Mouse (Mus musculus): ENCODE data around the gene Stk11ip.
A peak's percentile ranks its signal among the peaks of the same experiment; 100 is the strongest.

The Stk11ip gene

GRCm38 (mm10) chr1:75521321-75522031 lies at the start of gene Stk11ip:
TSS of gene Stk11ip (plus strand) at chr1:75521529.
- DNase-seq: peak; percentile 90 to 93

DNA sequence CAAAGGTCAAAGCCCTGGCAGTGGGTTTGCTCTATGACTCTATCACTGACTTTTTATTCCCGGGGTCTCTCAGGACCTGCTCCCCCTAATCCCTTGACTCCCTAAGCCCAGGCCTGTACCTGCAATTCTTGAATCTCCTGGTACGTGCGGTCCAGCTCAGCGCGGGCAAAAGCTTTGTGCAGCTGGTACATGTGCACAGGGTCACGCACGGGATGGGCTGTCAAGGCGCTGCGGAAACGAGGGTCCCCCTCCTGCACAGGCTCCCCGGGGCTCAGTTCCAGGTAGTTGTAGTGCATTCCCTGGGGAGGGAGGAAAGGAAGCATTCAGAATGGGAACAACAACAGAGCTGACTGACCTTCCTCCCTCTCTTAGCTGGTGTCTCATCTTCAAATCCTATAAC lies 44.9 kb upstream of the Stk11ip start:
- DNase-seq: no peak

GRCm38 (mm10) chr1:75477264-75477965 lies 43.9 kb upstream of the Stk11ip start:
- DNase-seq: peak; percentile 95 to 98

- DNase-seq: no peak
Measured at GRCm38 (mm10) chr1:75477966-75478290, 43.4 kb upstream of the Stk11ip start.

DNA sequence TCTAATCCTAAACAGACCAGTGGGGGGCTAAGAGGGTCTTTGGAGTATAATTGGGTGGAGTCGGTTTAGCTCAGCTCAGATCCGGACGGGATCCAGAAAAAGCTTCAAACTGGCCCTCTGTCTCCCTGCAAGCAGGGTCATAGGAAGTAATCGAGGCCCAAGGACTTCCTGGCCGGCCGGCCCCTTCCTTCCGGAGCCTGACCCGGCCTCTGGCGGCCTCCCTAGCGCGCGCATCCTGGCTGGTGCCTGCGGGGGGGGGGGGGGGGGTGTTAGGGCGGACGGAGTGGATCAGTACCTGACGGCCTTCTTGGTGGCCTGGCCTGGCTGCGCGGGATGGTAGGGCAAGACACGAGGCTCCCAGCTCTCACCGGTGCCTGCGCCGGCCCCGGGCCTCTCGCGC lies 42.8 kb upstream of the Stk11ip start:
- peak; percentile 27 to 35 for DNase-seq

GRCm38 (mm10) chr1:75478916-75479634 lies 42.3 kb upstream of the Stk11ip start, which contains the start of the genes Chpf and Tmem198:
TSS of gene Chpf (minus strand) at chr1:75479307.
TSS of gene Tmem198 (plus strand) at chr1:75479532.
- peak; percentile 96 to 97 for DNase-seq

- no peak for DNase-seq
Measured at GRCm38 (mm10) chr1:75479635-75479989, 41.7 kb upstream of the Stk11ip start.

GRCm38 (mm10) chr1:75480036-75480435 lies 41.3 kb upstream of the Stk11ip start:
- peak; percentile 37 for DNase-seq

GRCm38 (mm10) chr1:75480735-75481134 lies 40.6 kb upstream of the Stk11ip start:
- no peak for DNase-seq

DNA sequence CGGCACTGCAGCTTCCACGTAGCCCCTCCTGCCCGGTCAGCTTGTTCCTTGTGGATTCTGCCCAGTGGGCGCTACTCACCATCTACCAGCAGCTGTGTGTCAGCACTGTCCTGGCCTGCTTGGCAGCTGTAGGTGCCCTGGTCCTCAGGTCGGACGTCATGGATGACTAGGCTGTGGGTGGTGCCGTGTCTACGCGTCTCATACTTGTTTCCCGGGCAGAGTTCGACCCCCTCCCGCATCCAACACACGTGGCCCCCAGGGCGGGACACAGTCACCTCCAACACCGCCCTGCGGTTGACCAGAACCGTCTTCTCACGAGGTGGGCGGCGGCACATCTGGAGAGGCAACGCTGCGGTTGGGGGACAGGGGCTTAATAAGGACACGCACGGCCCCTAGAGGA lies 34.8 kb upstream of the Stk11ip start:
- no peak for DNase-seq

DNA sequence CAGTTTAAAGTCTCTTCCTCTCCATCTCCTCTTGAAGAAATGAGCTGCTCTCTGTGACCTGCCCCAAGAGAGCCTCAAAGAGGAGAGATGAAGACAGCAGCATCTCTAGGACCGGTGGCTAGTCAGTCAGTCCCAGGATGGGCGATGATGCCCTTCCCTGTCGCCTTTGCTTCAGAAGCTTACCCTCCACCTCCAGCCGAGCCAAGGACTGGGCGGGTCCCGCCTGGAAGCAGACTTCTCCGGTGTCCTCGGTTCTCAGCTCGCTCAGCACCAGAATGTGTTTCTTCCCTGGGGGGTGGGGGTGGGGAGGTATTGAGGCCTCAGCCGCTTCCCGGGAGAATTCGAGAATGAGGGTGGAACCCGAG lies 34.3 kb upstream of the Stk11ip start:
- no peak for DNase-seq

- DNase-seq: peak; percentile 77
Measured at GRCm38 (mm10) chr1:75487405-75488161, 33.7 kb upstream of the Stk11ip start.

DNA sequence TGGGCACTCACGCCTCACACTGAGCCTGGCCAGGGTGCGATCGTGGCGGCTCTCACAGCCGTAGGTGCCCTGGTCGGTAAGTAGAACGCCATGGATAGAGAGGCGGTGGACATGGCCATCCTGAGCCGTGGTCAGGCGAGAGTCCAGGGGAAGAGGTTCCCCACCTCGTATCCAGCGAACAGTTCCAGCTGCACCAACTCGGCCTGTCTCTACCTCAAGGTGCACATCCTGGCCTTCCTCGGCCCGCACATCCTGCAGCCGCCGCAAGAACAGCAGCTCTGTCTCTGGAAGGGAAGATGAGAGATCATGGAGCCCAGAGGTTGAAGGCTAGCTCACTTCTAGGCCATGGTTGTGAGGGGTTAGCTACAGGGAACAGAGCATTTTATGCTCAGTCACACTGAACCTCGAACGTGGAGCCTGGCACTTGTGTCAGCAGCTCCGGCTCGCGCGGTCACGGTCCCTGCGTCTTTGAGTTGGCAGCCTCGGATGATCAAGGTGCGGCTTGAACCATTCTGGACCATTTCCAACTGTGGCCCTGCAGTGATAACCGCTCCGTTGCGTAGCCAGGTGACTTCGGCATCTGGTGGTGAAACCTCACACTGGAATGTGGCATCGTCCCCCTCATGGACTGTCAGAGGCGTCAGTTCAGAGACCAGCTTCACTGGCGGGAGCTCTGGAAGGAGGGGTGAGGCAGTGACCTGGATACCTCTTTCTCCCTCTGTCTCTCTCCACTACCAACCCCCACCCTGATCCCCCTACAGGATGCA lies 30.4 kb upstream of the Stk11ip start:
- DNase-seq: no peak

- DNase-seq: no peak
Measured at GRCm38 (mm10) chr1:75492579-75493170, 28.7 kb upstream of the Stk11ip start.

DNA sequence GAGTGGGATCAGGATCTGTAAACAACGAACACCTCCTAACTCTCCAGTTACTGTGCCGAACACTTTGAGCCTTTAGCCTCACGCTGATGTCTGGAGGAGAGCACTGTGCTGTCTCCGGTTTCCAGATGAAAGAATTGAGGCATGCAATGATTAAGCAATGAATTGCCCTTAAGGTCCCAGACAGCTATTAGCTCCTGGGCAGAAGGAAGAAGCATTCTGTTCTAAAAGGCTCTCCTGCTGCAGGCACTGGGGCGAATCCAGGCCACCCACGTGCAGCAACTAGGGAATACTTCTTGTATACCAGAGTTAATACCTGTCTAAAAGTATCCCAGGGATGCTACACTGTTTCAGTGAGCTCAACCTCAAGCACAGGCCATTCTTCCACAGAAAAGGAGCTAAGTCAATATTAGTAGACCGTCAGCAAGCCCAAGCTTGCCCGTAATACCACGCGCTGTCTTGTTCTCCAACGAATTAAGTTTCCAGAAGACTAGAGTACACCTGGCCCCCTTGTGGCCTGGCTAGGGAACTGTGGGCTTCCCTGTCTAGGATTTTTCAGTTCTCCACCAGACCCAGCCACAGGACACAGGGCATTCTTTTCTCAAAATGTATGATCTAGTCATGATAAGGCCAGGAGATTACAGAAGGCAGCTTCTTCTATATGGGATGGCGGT lies 26.3 kb upstream of the Stk11ip start:
- DNase-seq: peak; percentile 54 to 57

DNA sequence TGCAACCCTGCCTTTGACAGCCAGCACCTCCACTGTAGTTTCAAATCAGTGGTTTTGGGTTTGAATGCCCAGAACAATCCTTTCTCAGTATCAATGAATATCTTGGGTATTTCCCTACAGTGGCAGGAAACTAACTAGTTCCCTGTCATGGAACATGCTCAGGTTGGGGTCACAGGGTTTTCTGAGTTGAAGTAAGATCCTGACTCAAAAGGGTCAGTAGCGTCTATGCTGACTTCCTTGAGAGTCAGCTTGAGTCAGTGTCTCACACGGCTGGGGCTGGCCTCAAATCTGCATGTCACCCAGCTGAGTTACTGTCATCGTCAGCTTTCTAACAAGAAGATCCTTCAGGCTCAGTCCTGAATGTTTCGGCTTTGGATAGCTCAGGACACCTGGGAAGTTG lies 22.4 kb upstream of the Stk11ip start:
- DNase-seq: no peak

- DNase-seq: no peak
Measured at GRCm38 (mm10) chr1:75499441-75499840, 21.9 kb upstream of the Stk11ip start.

DNA sequence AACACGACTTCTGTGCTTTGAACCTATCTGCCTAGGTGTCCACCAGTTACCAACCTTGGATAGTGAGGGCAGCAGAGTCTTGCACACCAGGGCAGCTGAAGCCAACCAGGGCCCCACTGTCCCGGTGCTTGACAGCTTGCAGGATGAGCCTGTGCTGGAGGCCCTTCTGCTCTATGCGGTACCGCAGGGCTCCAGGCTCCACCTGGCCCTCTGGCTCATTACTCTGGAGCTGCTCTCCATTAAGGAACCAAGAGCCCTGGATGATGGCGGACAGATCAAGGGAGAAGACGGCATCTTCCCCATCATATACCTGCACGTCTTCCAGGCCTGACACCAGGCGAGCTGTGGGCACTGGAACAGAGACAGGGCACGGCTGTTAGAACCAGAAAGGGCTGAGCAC lies 19.4 kb upstream of the Stk11ip start:
- DNase-seq: no peak

GRCm38 (mm10) chr1:75502945-75503650 lies 18.2 kb upstream of the Stk11ip start:
- no peak for DNase-seq

DNA sequence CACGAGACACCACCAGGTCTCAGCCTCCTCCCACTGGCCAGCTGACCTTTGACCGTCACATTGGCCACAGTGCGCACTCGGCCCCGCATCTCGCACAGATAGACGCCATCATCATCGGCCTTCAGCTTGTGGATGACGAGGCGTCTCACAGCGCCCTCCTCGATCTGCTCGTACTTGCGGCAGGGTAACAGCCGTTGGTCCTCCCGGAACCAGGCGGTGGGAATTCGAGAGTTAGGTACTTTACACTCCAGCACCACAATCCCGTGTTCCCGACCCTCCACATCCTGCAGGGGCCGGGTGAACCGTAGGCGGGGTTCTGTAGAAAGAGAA lies 17.7 kb upstream of the Stk11ip start:
- DNase-seq: no peak
